Mouse (Mus musculus): Measurements from ENCODE around the gene Rgl1. TPM values are rescaled to one million over a fixed set of nuclear protein-coding genes. Genes with fewer than 3 reads are reported as not detected.
A peak's percentile ranks its signal among the peaks of the same experiment; 100 is the strongest.
"Not testable (repeated sequence)": the region's sequence is repeated elsewhere in the genome, so short reads cannot be mapped to it uniquely, and the experiment has no call there.

The Rgl1 gene
- polyA plus RNA-seq, 1 experiment from 2014 or later, result 63.8 TPM

DNA sequence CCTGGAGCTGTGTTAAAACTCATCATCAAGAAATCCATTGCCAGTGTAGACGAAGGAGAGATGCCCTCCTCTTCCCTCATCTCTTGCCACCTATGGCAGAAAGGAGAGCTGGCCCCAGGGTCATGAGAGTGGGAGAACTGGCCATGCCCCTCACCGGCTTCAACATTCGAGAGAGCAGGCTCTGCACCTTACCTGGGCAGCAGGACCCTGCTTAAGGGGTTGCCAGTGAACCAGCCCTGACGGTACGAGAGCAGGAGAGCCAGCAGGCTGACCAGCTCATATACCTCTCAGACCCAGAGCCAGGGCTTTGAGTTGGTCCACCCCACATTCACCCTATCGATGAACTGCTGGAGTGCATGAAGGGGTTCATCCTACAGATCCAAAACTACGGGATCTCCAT lies 105.7 kb downstream of the Rgl1 start:
- no peaks in the 10 kb centered on the region for H3K9me3 ChIP-seq (ENCODE audit: control insufficient read depth, low read length)
- H3K36me3 ChIP-seq (ENCODE audit: control insufficient read depth, insufficient read depth, low read length), result no peaks in the 10 kb centered on the region
- H3K27ac ChIP-seq (ENCODE audit: low read depth, low read length), result no peak overlapping the region
- H3K27me3 ChIP-seq (ENCODE audit: control insufficient read depth, insufficient read depth, low read length), result no peaks in the 10 kb centered on the region
- H3K4me1 ChIP-seq (ENCODE audit: control insufficient read depth, insufficient read depth, low read length), result no peaks in the 10 kb centered on the region
- no peak for ATAC-seq (ENCODE audit: low FRiP score, low TSS enrichment)
- H3K9ac ChIP-seq (ENCODE audit: low read depth, low read length), result no peak overlapping the region
- no peak overlapping the region for H3K4me3 ChIP-seq (ENCODE audit: low read length)
- WGBS, result 93% methylated on average over 7 of the region's 7 CpGs
- H3K4me2 ChIP-seq (replicated peaks; ENCODE audit: low read depth, low read length), result no peak overlapping the region

DNA sequence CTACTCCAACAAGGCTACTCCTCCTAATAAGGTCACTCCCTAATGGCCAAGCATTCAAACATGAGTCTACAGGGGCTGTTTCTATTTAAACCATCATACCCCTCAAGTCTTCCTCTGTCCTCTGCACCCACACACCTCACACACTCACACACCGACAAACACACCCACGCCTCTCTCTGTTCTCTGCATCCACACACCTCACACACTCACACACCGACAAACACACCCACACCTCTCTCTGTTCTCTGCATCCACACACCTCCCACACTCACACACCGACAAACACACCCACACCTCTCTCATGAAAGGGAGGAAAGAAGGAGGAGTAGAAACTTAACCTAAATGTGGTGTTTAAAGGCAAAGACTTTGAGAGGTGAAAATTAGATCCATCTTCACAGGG lies 106.2 kb downstream of the Rgl1 start:
- no peak overlapping the region for H3K4me2 ChIP-seq (replicated peaks; ENCODE audit: low read depth, low read length)
- no peaks in the 10 kb centered on the region for H3K4me1 ChIP-seq (ENCODE audit: control insufficient read depth, insufficient read depth, low read length)
- H3K27me3 ChIP-seq (ENCODE audit: control insufficient read depth, insufficient read depth, low read length), result no peaks in the 10 kb centered on the region
- no peaks in the 10 kb centered on the region for H3K9me3 ChIP-seq (ENCODE audit: control insufficient read depth, low read length)
- 93% methylated on average over 4 of the region's 4 CpGs for WGBS
- no peak for ATAC-seq (ENCODE audit: low FRiP score, low TSS enrichment)
- H3K4me3 ChIP-seq (ENCODE audit: low read length), result no peak overlapping the region
- no peak overlapping the region for H3K27ac ChIP-seq (ENCODE audit: low read depth, low read length)
- H3K36me3 ChIP-seq (ENCODE audit: control insufficient read depth, insufficient read depth, low read length), result no peaks in the 10 kb centered on the region
- H3K9ac ChIP-seq (ENCODE audit: low read depth, low read length), result no peak overlapping the region

DNA sequence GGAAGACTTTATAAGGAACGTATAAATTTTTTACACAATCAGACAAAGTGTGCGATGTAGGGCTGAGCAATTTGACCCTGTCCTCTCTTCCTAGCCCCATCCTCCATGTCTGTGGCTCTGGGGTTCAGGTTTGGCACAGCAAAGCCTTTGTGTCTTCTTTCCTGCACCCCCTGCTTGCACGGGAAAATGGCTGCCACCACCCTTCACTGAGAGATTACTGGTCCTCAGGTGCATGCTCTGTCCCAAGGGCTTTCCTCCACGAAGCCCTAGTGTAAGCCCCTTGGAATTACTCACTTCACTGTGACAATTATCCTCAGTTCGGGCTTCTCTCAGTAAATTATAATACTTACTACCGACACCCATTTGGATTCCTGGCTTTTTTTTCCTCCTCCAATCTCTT lies 109.5 kb downstream of the Rgl1 start:
- no peaks in the 10 kb centered on the region for H3K9me3 ChIP-seq (ENCODE audit: control insufficient read depth, low read length)
- H3K27me3 ChIP-seq (ENCODE audit: control insufficient read depth, insufficient read depth, low read length), result no peaks in the 10 kb centered on the region
- no peaks in the 10 kb centered on the region for H3K36me3 ChIP-seq (ENCODE audit: control insufficient read depth, insufficient read depth, low read length)
- H3K27ac ChIP-seq (ENCODE audit: low read depth, low read length), result no peak overlapping the region
- H3K9ac ChIP-seq (ENCODE audit: low read depth, low read length), result no peak overlapping the region
- no peaks in the 10 kb centered on the region for H3K4me1 ChIP-seq (ENCODE audit: control insufficient read depth, insufficient read depth, low read length)
- H3K4me2 ChIP-seq (replicated peaks; ENCODE audit: low read depth, low read length), result no peak overlapping the region
- no peak for ATAC-seq (ENCODE audit: low FRiP score, low TSS enrichment)
- 86% methylated on average over 6 of the region's 6 CpGs for WGBS
- H3K4me3 ChIP-seq (ENCODE audit: low read length), result no peak overlapping the region

DNA sequence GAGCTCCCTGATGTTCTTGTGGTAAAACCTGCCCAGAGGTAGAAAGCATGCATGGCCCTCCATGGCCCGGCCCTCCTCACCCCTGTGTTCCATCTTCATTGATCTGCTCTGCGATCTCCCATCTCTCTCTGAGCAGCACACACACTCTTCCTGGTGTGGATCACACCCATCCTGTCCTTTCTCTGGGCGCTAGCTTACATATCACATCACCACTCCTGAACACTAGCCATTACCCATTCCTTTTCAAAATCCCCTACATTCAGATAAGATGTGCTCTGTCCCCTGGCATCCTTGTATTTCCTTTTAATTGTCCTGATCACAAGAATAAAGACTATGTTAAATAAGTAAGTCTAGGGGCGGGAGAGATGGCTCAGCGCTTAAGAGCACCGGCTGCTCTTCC lies 111.3 kb downstream of the Rgl1 start:
- no peaks in the 10 kb centered on the region for H3K36me3 ChIP-seq (ENCODE audit: control insufficient read depth, insufficient read depth, low read length)
- no peak overlapping the region for H3K27ac ChIP-seq (ENCODE audit: low read depth, low read length)
- no peaks in the 10 kb centered on the region for H3K4me1 ChIP-seq (ENCODE audit: control insufficient read depth, insufficient read depth, low read length)
- no peak overlapping the region for H3K9ac ChIP-seq (ENCODE audit: low read depth, low read length)
- H3K4me3 ChIP-seq (ENCODE audit: low read length), result no peak overlapping the region
- no peaks in the 10 kb centered on the region for H3K9me3 ChIP-seq (ENCODE audit: control insufficient read depth, low read length)
- H3K4me2 ChIP-seq (replicated peaks; ENCODE audit: low read depth, low read length), result no peak overlapping the region
- 94% methylated on average over 6 of the region's 6 CpGs for WGBS
- no peaks in the 10 kb centered on the region for H3K27me3 ChIP-seq (ENCODE audit: control insufficient read depth, insufficient read depth, low read length)
- ATAC-seq (ENCODE audit: low FRiP score, low TSS enrichment), result no peak

DNA sequence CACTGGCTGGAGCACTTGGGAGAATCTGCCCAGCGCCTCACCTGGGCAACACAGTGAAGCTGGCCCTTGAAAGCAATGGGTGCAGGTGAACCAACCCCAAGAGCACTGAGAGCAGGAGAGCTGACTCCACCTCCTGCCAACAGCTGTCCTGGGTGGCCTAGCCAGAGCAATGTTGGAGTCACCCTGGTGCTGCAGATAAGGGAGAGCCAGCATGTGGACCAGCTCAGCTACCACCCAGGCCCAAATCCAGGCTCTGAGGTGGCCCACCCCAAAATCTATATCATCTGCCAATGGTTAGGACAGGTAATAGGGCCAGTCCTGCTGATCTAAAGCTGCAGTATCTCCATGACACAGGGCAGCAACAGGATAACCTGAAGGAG lies 114.7 kb downstream of the Rgl1 start:
- no peak for ATAC-seq (ENCODE audit: low FRiP score, low TSS enrichment)
- Histone ChIP-seq H3K4me2 (replicated peaks; ENCODE audit: low read depth, low read length) (no peak overlapping the region), H3K9ac (ENCODE audit: low read depth, low read length) (no peak overlapping the region)

DNA sequence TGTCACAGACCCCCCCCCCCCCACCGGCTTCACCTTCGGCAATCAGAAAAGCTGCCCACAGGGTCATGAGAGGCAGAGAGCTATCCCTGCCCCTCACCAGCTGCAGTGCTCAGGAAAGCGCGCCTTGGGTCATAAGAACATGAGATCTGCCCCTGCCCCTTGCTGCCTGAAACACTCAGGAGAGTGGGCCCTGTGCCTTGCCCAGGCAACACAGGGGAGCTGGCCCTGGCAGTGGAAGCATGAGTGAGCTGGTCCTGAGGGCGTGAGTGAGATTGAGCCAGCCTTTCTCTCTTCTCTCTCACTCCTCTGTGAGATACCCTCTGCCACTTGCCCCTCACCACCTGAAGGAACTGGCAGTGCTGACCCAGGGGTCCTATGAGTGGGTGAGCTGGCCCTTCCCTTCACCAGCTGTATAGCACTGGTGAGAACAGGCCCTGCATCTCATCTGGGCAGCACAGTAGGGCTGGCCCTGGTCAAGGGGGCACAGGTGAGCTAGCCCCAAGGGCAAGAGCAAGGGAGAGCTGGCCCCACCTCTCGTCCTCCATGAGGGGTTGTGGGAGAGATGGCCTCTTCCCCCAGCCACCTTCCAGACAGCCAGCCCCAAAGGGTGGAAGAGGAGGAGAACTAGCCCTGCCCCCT lies 115.2 kb downstream of the Rgl1 start:
- Histone ChIP-seq H3K27me3 (ENCODE audit: control insufficient read depth, insufficient read depth, low read length) (no peaks in the 10 kb centered on the region), H3K27ac (ENCODE audit: low read depth, low read length) (no peak overlapping the region), H3K9me3 (ENCODE audit: control insufficient read depth, low read length) (no peaks in the 10 kb centered on the region), H3K4me3 (ENCODE audit: low read length) (no peak overlapping the region), H3K9ac (ENCODE audit: low read depth, low read length) (no peak overlapping the region), H3K36me3 (ENCODE audit: control insufficient read depth, insufficient read depth, low read length) (no peaks in the 10 kb centered on the region), H3K4me1 (ENCODE audit: control insufficient read depth, insufficient read depth, low read length) (no peaks in the 10 kb centered on the region), H3K4me2 (replicated peaks; ENCODE audit: low read depth, low read length) (no peak overlapping the region)
- WGBS, result 85% methylated on average over 6 of the region's 6 CpGs
- ATAC-seq (ENCODE audit: low FRiP score, low TSS enrichment), result 0 out of 2 replicates have a peak, but pooled peaks have one; percentile 35

More for the DNA sequence above, 114.7 kb downstream of the Rgl1 start:
- no peaks in the 10 kb centered on the region for H3K36me3 ChIP-seq (ENCODE audit: control insufficient read depth, insufficient read depth, low read length)
- H3K27me3 ChIP-seq (ENCODE audit: control insufficient read depth, insufficient read depth, low read length), result no peaks in the 10 kb centered on the region
- 92% methylated on average over 1 of the region's 1 CpGs for WGBS
- no peak overlapping the region for H3K4me3 ChIP-seq (ENCODE audit: low read length)
- no peaks in the 10 kb centered on the region for H3K4me1 ChIP-seq (ENCODE audit: control insufficient read depth, insufficient read depth, low read length)
- no peak overlapping the region for H3K27ac ChIP-seq (ENCODE audit: low read depth, low read length)
- H3K9me3 ChIP-seq (ENCODE audit: control insufficient read depth, low read length), result no peaks in the 10 kb centered on the region

DNA sequence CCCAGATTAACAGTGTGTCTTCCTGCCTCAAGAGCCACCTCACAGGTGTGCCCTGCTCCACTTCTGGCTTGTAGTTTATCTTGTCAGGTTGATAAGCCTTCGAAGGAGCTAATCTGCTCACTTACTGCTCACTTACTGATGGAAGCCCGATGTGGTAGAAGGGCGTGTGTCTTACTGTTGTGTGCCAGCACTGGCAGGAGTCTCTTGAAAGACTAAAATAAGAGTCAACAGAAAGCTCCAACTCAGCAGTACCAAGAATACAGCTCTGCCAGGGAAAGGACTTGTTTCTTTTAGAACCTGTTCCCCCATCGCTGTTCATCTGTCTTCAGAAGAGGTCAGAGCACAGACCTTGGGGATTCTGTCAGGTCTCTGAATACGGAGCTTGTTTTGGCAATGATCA lies 118.1 kb downstream of the Rgl1 start:
- no peaks in the 10 kb centered on the region for H3K36me3 ChIP-seq (ENCODE audit: control insufficient read depth, insufficient read depth, low read length)
- no peak overlapping the region for H3K27ac ChIP-seq (ENCODE audit: low read depth, low read length)
- H3K9me3 ChIP-seq (ENCODE audit: control insufficient read depth, low read length), result no peaks in the 10 kb centered on the region
- no peak overlapping the region for H3K4me3 ChIP-seq (ENCODE audit: low read length)
- H3K27me3 ChIP-seq (ENCODE audit: control insufficient read depth, insufficient read depth, low read length), result no peaks in the 10 kb centered on the region
- no peaks in the 10 kb centered on the region for H3K4me1 ChIP-seq (ENCODE audit: control insufficient read depth, insufficient read depth, low read length)
- WGBS, result 85% methylated on average over 5 of the region's 5 CpGs
- no peak overlapping the region for H3K9ac ChIP-seq (ENCODE audit: low read depth, low read length)
- H3K4me2 ChIP-seq (replicated peaks; ENCODE audit: low read depth, low read length), result no peak overlapping the region
- no peak for ATAC-seq (ENCODE audit: low FRiP score, low TSS enrichment)

DNA sequence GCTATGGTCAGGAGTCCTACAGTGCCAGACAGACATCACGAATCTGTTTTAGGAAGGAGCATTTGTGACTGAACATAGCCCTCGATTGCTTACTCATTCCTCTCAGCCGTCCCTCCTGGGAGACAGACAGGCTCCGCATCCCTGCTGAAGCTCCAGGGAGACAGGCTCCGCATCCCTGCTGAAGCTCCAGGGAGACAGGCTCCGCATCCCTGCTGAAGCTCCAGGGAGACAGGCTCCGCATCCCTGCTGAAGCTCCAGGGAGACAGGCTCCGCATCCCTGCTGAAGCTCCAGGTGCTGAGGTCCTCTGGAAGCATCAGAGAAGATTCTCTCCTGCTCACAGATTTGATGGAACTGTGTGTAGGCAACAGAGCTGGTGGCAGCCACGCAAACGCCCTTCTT lies 123.9 kb downstream of the Rgl1 start:
- not testable (repeated sequence) for H3K27ac ChIP-seq (ENCODE audit: low read depth, low read length); H3K9ac ChIP-seq (ENCODE audit: low read depth, low read length); H3K4me2 ChIP-seq (replicated peaks; ENCODE audit: low read depth, low read length); H3K36me3 ChIP-seq (ENCODE audit: control insufficient read depth, insufficient read depth, low read length); ATAC-seq (ENCODE audit: low FRiP score, low TSS enrichment); H3K4me3 ChIP-seq (ENCODE audit: low read length); H3K9me3 ChIP-seq (ENCODE audit: control insufficient read depth, low read length); H3K27me3 ChIP-seq (ENCODE audit: control insufficient read depth, insufficient read depth, low read length); H3K4me1 ChIP-seq (ENCODE audit: control insufficient read depth, insufficient read depth, low read length)
- 89% methylated on average over 9 of the region's 10 CpGs for WGBS

DNA sequence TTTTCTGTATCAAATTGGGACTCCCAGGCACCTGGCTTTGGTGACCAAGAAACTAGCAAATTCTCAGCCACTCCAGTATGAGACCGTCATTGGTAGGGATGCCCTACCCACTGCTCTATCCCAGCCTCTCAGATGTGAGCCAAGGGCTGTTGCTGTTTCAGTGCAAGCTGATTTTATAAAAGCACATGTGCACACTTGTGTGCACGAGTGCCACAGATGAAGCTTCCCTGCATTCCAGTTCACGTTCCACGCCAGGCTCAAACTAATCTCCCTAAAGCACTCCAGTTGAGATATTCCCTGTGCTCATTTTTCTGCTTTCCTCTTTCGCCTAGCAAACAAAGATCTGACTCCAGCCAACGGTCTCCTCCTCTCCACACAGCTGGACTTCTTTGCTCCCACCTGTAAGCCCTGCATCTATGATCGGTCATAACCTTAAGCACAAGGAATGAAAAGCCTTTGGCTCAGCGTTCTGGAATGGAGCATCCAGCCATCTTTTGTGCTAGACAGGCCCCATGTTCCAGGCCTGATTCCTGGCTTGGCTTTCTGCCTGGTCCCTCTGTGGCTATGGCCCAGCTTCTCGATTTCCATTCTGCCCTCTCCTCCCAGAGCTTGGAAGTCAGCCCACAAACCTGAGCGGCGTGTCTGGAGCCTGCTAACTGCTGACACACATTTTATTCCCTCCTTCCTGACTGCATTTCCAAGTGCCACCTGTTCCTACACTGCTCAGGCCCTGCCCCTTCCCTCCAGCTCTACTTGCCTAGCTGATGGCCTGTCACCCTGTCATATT lies 125.8 kb downstream of the Rgl1 start:
- ATAC-seq (ENCODE audit: low FRiP score, low TSS enrichment), result peak; percentile 75
- WGBS, result 62% methylated on average over 11 of the region's 11 CpGs
- Histone ChIP-seq H3K9ac (ENCODE audit: low read depth, low read length) (no peak overlapping the region; the same call in 1 of the 2 replicates), H3K4me3 (ENCODE audit: low read length) (no peak overlapping the region), H3K27me3 (ENCODE audit: control insufficient read depth, insufficient read depth, low read length) (no peaks in the 10 kb centered on the region), H3K4me1 (ENCODE audit: control insufficient read depth, insufficient read depth, low read length) (0 out of 2 replicates have a peak, but pooled peaks cover 9% of the 10 kb centered on the region), H3K36me3 (ENCODE audit: control insufficient read depth, insufficient read depth, low read length) (no peaks in the 10 kb centered on the region), H3K27ac (ENCODE audit: low read depth, low read length) (peak overlapping the region; percentile 51; the same call in 1 of the 2 replicates), H3K9me3 (ENCODE audit: control insufficient read depth, low read length) (no peaks in the 10 kb centered on the region), H3K4me2 (replicated peaks; ENCODE audit: low read depth, low read length) (no peak overlapping the region)
